Mouse (Mus musculus): Measurements from ENCODE around the gene Rere. TPM values are rescaled to one million over a fixed set of nuclear protein-coding genes. Genes with fewer than 3 reads are reported as not detected.
A peak's percentile ranks its signal among the peaks of the same experiment; 100 is the strongest.

Rere gene
- total RNA-seq, 2 experiments from 2014 or later, result 89.9 to 102 TPM

- DNase-seq (ENCODE audit: low spot score in 2 of 2), result peak; percentile 43 to 55
Measured at GRCm38 (mm10) chr4:150625951-150626732, 344.7 kb downstream of the Rere start.

- no peak for DNase-seq (ENCODE audit: low spot score in 2 of 2)
Measured at GRCm38 (mm10) chr4:150629266-150629665, 347.8 kb downstream of the Rere start.

GRCm38 (mm10) chr4:150635568-150635967 lies 354.1 kb downstream of the Rere start:
- DNase-seq (ENCODE audit: low spot score in 2 of 2), result no peak

- no peak for DNase-seq (ENCODE audit: low spot score in 2 of 2)
Measured at GRCm38 (mm10) chr4:150636635-150637034, 355.2 kb downstream of the Rere start.

- no peak for DNase-seq (ENCODE audit: low spot score in 2 of 2)
Measured at GRCm38 (mm10) chr4:150644299-150644698, 362.9 kb downstream of the Rere start.

- no peak for DNase-seq (ENCODE audit: low spot score in 2 of 2)
Measured at GRCm38 (mm10) chr4:150649327-150649726, 367.9 kb downstream of the Rere start.

GRCm38 (mm10) chr4:150651390-150652277 lies 370.2 kb downstream of the Rere start, which contains the start of gene Slc45a1:
Gene Slc45a1 (minus strand): TSS chr4:150652174.
- peak; percentile 43 to 65 for DNase-seq (ENCODE audit: low spot score in 2 of 2)

- DNase-seq (ENCODE audit: low spot score in 2 of 2), result no peak
Measured at GRCm38 (mm10) chr4:150653072-150653599, 371.7 kb downstream of the Rere start.

GRCm38 (mm10) chr4:150655989-150656388 lies 374.5 kb downstream of the Rere start:
- DNase-seq (ENCODE audit: low spot score in 2 of 2), result peak; percentile 85 to 88

GRCm38 (mm10) chr4:150656504-150656903 lies 375.1 kb downstream of the Rere start:
- no peak for DNase-seq (ENCODE audit: low spot score in 2 of 2)

GRCm38 (mm10) chr4:150659926-150660610 lies 378.6 kb downstream of the Rere start:
- no peak for DNase-seq (ENCODE audit: low spot score in 2 of 2)

- DNase-seq (ENCODE audit: low spot score in 2 of 2), result no peak
Measured at GRCm38 (mm10) chr4:150661886-150662285, 380.4 kb downstream of the Rere start.

GRCm38 (mm10) chr4:150663192-150663591 lies 381.7 kb downstream of the Rere start:
- peak in 1 of 2 experiments; percentile 27 for DNase-seq (ENCODE audit: low spot score in 2 of 2)

- no peak for DNase-seq (ENCODE audit: low spot score in 2 of 2)
Measured at GRCm38 (mm10) chr4:150664726-150665125, 383.3 kb downstream of the Rere start.

GRCm38 (mm10) chr4:150665806-150666205 lies 384.4 kb downstream of the Rere start:
- DNase-seq (ENCODE audit: low spot score in 2 of 2), result no peak

Other genes starting within 250 kb of the Rere start
- 1 to 10 TPM; 1.4 to 2.0 TPM for gene Gpr157, start 194.3 kb upstream of the Rere start, total RNA-seq (2021)
- gene Slc2a5, start 162.4 kb upstream of the Rere start, total RNA-seq (2021), result 1 to 10 TPM; 7.3 to 8.2 TPM
- not detected for gene Slc2a7, start 132.7 kb upstream of the Rere start, total RNA-seq (2021)
- not detected for gene Car6, start 80.3 kb upstream of the Rere start, total RNA-seq (2021)
- 100 to 1,000 TPM; 426 to 458 TPM for gene Eno1, start 44.9 kb upstream of the Rere start, total RNA-seq (2021)

Data from left cerebral cortex, adult 18-20 months (tissue).